Mouse (Mus musculus) skeletal muscle tissue, postnatal 0 days (tissue): ENCODE results near the gene Sval2. TPM values are rescaled to one million over a fixed set of nuclear protein-coding genes. Genes with fewer than 3 reads are reported as not detected.

Source experiments
- polyA plus RNA-seq: library from polyadenylated mRNA; unstranded; fragments of >200 nt; fragmentation: Nextera tagmentation; extraction: Ambion mirVana; gene quantifications from 2 replicates; pipeline ENCODE4 v1.2.1, GENCODE M21; 2015

Gene Sval2
- polyA plus RNA-seq: not detected in 2 replicates

DNA sequence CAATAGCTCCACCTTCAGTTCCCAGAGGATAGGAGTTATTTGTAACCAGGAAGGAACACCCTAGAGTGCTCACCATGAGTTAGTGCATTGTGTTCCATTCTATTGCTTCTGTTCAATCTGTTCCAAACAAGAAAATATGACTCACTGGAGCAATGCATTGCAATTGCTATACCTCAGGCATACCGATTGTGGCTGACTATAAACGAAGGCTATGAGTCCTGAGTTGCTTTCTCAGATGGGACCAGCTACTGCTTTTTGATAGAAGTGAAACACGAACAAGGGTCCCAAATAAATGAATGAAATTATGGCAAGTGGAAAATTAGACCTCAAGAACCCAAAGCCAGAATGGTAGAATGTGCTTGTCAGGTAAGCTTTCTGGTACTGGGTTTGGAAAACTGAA lies at the start of gene Sval2:
Gene Sval2 (plus strand): TSS at position 301 of the 400 bp plus-strand sequence.

DNA sequence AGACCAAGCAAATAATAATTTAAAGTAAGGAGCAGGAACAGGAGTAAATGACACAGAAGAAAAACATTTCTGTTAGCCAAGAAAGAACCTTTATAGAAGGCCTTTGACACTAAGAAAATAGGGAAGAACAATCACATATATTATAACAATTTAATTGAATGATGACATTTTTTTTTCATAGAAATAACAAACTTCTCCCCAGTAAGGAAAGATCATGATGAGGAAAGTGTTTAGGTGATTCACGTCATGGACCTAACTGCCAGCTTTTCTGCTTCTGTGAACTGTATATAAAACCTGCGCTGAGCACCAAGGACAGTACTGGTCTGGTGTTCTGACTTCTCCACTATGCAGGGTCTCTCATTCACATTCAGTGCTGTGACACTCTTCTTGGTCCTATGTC lies 5.6 kb upstream of the Sval2 start, which contains the start of gene Pip:
Gene Pip (plus strand): TSS at position 301 of the 400 bp plus-strand sequence.

Other genes with a start within 250 kb of the Sval2 start
- gene Ephb6, start 247.5 kb upstream of the Sval2 start, polyA plus RNA-seq: 4.8 and 6.3 TPM in 2 replicates
- 0.07 TPM in 1 of 2 replicates, not detected in the other for gene Trpv6, start 216.6 kb upstream of the Sval2 start, polyA plus RNA-seq
- gene Trpv5, start 172.2 kb upstream of the Sval2 start, polyA plus RNA-seq: not detected in 2 replicates
- gene Llcfc1, start 168.6 kb upstream of the Sval2 start, polyA plus RNA-seq: not detected in 2 replicates
- 0.23 TPM in 1 of 2 replicates, not detected in the other for gene Kel, start 148.7 kb upstream of the Sval2 start, polyA plus RNA-seq
- gene Olfr459, start 77.8 kb upstream of the Sval2 start, polyA plus RNA-seq: not detected in 2 replicates
- not detected in 2 replicates for gene Pip, start 5.5 kb upstream of the Sval2 start, polyA plus RNA-seq
- not detected in 2 replicates for gene Sval1, start 98.6 kb downstream of the Sval2 start, polyA plus RNA-seq
- not detected in 2 replicates for gene Sval3, start 115.2 kb downstream of the Sval2 start, polyA plus RNA-seq
- not detected in 2 replicates for gene Sva, start 185.4 kb downstream of the Sval2 start, polyA plus RNA-seq